Mouse (Mus musculus) midbrain, embryonic 12.5 days (tissue): ENCODE data around the gene Mtss1l. TPM values are rescaled to one million over a fixed set of nuclear protein-coding genes. Genes with fewer than 3 reads are reported as not detected.
A peak's percentile ranks its signal among the peaks of the same experiment; 100 is the strongest.

Source experiments
- ATAC-seq: fragments of 200-750 bp; cut with Nextera tagmentation; 2 replicates; pipeline ENCODE4 v1.8.0; 2017; ENCODE audit warnings: low read depth, moderate TSS enrichment, moderate library complexity; ENCODE audit not compliant: low FRiP score
- H3K27ac ChIP-seq: fragments of 300-500 bp; sonication (generic); replicated peaks from 2 replicates; pipeline ENCODE4 v1.5.1; 2016; ENCODE audit warnings: mild to moderate bottlenecking
- H3K27me3 ChIP-seq: fragments of 300-500 bp; sonication (generic); 2 replicates; pipeline ENCODE4 v1.6.1; 2016; ENCODE audit warnings: mild to moderate bottlenecking
- H3K36me3 ChIP-seq: fragments of 300-500 bp; sonication (generic); 2 replicates; pipeline ENCODE4 v1.6.1; 2016
- H3K4me1 ChIP-seq: fragments of 300-500 bp; sonication (generic); 2 replicates; pipeline ENCODE4 v1.6.1; 2016
- H3K4me2 ChIP-seq: fragments of 300-500 bp; sonication (generic); replicated peaks from 2 replicates; pipeline ENCODE4 v1.6.1; 2016; ENCODE audit warnings: mild to moderate bottlenecking, moderate library complexity
- H3K4me3 ChIP-seq: fragments of 300-500 bp; sonication (generic); 2 replicates; pipeline ENCODE4 v1.5.1; 2016; ENCODE audit warnings: mild to moderate bottlenecking
- H3K9ac ChIP-seq: fragments of 300-500 bp; sonication (generic); replicated peaks from 2 replicates; pipeline ENCODE4 v1.6.1; 2016; ENCODE audit warnings: mild to moderate bottlenecking, moderate library complexity
- H3K9me3 ChIP-seq: fragments of 300-500 bp; sonication (generic); 2 replicates; pipeline ENCODE4 v1.6.1; 2016; ENCODE audit warnings: mild to moderate bottlenecking
- WGBS: fragments of 180-500 bp; shearing (Covaris S2); methylation state at CpG from one replicate; pipeline ENCODE4 v1.1.7; 2016; 5-methylcytosine and 5-hydroxymethylcytosine counted together
- polyA plus RNA-seq: library from polyadenylated mRNA; unstranded; fragments of >200 nt; fragmentation: Nextera tagmentation; extraction: Ambion mirVana; gene quantifications from 2 replicates; pipeline ENCODE4 v1.2.1, GENCODE M21; 2016

The Mtss1l gene
- 10.5 and 10.6 TPM in 2 replicates for polyA plus RNA-seq

DNA sequence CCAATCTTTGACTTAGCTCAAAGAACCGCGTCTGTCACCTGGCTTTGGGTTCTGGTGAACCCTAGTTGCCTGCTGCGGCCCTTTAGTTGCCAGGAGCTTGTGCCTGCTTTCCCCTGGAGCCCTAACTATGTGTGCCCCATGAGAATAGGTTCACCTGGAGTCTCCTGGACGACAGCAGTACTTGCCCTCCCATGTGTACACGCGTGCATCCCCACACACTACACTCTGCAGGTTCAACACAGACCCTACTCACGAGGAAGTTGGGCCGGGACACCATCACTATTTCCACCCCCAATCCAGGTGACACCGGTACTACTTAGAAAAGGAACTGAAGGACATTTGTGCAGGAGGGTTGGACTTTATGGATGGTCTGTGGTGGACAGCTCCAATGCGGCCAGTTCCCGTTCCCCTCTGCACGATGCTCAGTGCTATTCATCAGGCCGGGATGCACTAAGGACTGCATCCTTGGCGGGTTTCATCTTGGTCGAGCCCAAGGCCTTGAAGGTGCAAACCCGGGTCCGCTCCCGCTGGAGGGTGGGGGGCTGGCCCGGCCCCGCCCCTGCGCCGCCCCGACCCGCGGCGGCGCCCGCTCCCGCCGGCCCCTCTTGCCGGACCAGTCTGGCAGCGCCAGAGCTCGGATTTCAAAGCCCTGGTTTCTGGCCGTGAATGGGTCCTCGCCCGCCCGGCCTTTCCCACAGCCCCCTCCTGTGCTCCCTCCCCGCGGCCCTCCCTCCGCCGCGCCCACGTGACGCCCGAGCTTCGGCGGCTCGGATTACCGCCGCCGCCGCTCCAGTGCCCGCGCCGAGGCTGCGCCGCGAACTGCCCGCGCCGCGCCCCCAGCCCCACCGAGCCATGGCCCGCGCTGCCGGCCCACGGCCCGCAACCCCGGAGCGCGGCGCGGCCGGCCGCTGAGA, at the start of gene Mtss1l:
TSS of gene Mtss1l (plus strand) at position 792 of the 914 bp plus-strand sequence.
- peak; percentile 88 for ATAC-seq

DNA sequence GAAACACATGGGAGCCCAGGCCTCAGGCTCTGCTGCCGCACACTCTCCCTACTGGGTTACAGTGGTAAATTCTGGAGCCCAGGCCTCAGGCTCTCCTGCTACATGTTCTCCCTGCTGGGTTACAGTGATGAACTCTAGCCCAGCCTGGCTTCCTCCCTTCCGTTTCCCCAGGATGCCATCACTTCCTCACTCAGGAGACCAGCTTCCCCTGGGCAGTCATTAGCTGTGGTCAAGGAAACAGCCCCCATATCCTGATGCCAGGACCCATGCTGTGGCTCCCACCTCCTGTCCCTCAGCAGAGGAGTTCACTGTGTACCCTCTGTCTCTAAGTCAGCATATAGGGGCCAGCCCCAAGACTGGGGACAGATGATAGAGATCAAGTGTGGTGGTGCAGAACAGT, 49.1 kb upstream of the Mtss1l start:
- no peaks in the 10 kb centered on the region for H3K27me3 ChIP-seq
- no peak for ATAC-seq
- H3K4me1 ChIP-seq = no peaks in the 10 kb centered on the region
- no peaks in the 10 kb centered on the region for H3K9me3 ChIP-seq
- H3K27ac ChIP-seq = no peak overlapping the region
- no peak overlapping the region for H3K9ac ChIP-seq
- WGBS = 79% methylated on average over 2 of the region's 2 CpGs
- H3K4me2 ChIP-seq = no peak overlapping the region
- H3K36me3 ChIP-seq = peaks cover 47% of the 10 kb centered on the region
- no peak overlapping the region for H3K4me3 ChIP-seq

More for the DNA sequence above, at the start of gene Mtss1l:
- no peaks in the 10 kb centered on the region for H3K9me3 ChIP-seq
- peaks cover 64% of the 10 kb centered on the region for H3K4me1 ChIP-seq
- no peaks in the 10 kb centered on the region for H3K27me3 ChIP-seq
- H3K4me2 ChIP-seq = peak within 1 kb of the TSS; percentile 77
- H3K4me3 ChIP-seq = peak within 1 kb of the TSS; percentile 77
- 0 out of 2 replicates have a peak, but pooled peaks cover 4% of the 10 kb centered on the region for H3K36me3 ChIP-seq
- peak within 1 kb of the TSS; percentile 92 for H3K9ac ChIP-seq
- peak within 1 kb of the TSS; percentile 90 for H3K27ac ChIP-seq
- WGBS = 4% methylated on average over 73 of the region's 75 CpGs

DNA sequence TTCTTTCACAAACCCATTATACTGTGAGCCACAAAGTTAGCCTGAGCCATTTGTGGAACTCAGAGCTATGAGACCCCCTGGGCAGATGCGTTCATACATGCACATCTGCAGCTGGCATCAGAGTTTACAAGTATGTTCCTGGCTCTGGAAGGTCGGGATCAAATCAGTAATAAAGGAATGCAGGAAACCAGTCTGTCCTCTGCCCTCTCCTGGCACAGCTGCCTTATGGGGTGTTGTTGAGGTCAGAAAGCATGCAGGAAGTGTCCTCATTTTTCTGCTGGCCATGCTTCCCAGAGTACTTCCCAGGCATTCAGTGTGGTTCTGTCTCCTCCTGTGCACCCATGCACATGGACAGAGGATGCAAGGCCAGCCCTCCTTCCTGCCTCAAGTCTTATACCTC, 48.1 kb upstream of the Mtss1l start:
- no peak overlapping the region for H3K9ac ChIP-seq
- H3K4me3 ChIP-seq = no peak overlapping the region
- H3K9me3 ChIP-seq = no peaks in the 10 kb centered on the region
- H3K4me2 ChIP-seq = no peak overlapping the region
- 87% methylated on average over 2 of the region's 2 CpGs for WGBS
- no peaks in the 10 kb centered on the region for H3K4me1 ChIP-seq
- H3K27me3 ChIP-seq = no peaks in the 10 kb centered on the region
- H3K36me3 ChIP-seq = peaks cover 57% of the 10 kb centered on the region
- H3K27ac ChIP-seq = no peak overlapping the region
- ATAC-seq = no peak

DNA sequence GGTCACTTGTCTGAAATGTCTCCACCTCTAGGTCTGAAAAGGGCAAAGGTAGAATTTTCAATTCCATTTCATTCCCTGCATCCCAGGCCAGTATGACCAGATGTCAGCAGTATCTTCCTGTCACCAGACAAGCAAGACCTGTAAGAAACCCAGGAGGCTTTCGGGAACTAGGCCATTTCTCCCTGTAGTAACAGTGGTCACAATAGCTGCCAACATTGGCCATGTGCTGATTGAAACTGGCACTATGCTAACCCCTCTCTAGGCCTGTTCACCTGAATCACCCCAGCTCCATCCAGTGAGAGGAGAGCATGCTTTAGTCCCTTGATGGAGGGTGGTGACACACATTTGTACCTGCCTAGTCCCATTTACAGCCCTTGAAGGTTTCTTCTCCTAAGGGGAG, 46.7 kb upstream of the Mtss1l start:
- H3K9ac ChIP-seq = no peak overlapping the region
- H3K4me3 ChIP-seq = no peak overlapping the region
- no peak overlapping the region for H3K27ac ChIP-seq
- H3K27me3 ChIP-seq = no peaks in the 10 kb centered on the region
- no peak overlapping the region for H3K4me2 ChIP-seq
- H3K9me3 ChIP-seq = no peaks in the 10 kb centered on the region
- WGBS = 94% methylated on average over 1 of the region's 1 CpGs
- ATAC-seq = no peak
- no peaks in the 10 kb centered on the region for H3K4me1 ChIP-seq
- peaks cover 60% of the 10 kb centered on the region for H3K36me3 ChIP-seq

DNA sequence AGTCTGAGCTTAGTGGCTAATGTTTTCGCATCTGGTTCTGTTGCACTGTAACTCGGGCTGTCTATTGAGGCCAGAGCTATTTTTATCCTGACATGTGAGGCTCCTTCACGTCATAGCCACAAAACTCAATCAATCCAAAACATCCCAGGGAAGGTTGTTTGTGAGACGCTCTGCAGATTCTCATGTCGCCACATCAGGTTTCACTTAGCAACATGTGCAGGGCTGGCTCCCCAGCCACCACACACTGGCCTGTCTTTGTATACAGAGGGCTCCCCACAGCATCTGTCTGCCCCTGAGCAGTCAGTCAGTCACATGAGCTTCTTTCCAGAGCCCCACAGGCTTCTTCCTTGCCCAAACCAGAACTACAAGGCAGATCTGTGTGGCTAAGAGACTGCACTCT, 44.6 kb upstream of the Mtss1l start:
- Histone ChIP-seq H3K27ac (no peak overlapping the region), H3K9ac (no peak overlapping the region), H3K4me1 (no peaks in the 10 kb centered on the region), H3K9me3 (no peaks in the 10 kb centered on the region), H3K27me3 (no peaks in the 10 kb centered on the region), H3K4me3 (no peak overlapping the region), H3K36me3 (peaks cover 47% of the 10 kb centered on the region), H3K4me2 (no peak overlapping the region)
- ATAC-seq = no peak
- 79% methylated on average over 5 of the region's 5 CpGs for WGBS

DNA sequence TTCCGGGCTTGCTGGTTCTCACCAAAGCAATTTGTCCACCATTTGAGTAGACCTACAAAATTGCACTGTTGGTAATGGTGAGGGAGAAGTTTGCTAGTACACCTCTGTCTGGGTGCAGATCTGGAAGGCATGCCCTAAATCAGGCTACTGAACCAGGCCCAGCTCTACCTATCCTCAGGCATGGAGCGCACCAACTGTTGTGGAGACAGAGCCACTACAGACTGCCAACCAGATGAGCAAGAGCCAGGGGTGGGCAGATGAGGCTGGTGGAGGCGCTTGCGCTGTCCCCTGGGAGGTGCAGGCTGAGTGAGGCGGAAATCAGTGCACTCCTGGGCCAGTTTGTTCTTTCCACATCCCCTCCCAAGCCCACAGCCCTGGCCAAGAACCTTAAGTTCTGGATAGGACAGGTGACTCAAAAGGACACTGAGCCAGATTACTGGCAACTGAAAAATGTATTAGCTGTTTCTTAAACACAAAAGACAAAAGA, 44.1 kb upstream of the Mtss1l start:
- WGBS = 89% methylated on average over 5 of the region's 5 CpGs
- 0 out of 2 replicates have a peak overlapping the region, but pooled peaks have one; percentile 6 for H3K27ac ChIP-seq
- H3K36me3 ChIP-seq = peaks cover 43% of the 10 kb centered on the region

DNA sequence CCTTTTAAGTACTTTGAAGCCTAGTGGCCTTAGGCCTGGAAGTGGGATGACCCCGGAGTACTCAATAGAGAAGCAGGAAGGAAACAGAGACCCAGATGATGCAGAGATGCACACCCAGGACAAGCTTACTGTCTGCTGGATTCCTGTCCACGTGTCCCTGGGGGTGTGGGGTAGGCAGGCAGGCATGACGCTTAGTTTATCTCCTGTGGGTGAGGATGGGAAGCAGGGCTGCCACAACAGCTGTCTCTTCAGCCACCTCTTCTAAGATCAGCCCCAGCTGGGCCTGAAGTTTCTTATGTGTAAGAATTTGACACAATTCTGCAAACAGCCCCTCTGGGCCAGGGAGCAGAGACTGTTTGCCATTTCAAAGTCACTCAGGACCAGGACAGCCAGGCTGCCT, 42.3 kb upstream of the Mtss1l start:
- Histone ChIP-seq H3K27ac (no peak overlapping the region), H3K36me3 (peaks cover 48% of the 10 kb centered on the region), H3K4me3 (no peak overlapping the region), H3K9ac (no peak overlapping the region), H3K4me1 (no peaks in the 10 kb centered on the region), H3K9me3 (no peaks in the 10 kb centered on the region), H3K27me3 (no peaks in the 10 kb centered on the region), H3K4me2 (no peak overlapping the region)
- 78% methylated on average over 3 of the region's 3 CpGs for WGBS
- ATAC-seq = no peak

More for the DNA sequence above, 44.1 kb upstream of the Mtss1l start:
- no peak for ATAC-seq
- H3K27me3 ChIP-seq = no peaks in the 10 kb centered on the region
- H3K9me3 ChIP-seq = no peaks in the 10 kb centered on the region
- H3K9ac ChIP-seq = no peak overlapping the region
- H3K4me2 ChIP-seq = no peak overlapping the region
- H3K4me3 ChIP-seq = no peak overlapping the region
- no peaks in the 10 kb centered on the region for H3K4me1 ChIP-seq

DNA sequence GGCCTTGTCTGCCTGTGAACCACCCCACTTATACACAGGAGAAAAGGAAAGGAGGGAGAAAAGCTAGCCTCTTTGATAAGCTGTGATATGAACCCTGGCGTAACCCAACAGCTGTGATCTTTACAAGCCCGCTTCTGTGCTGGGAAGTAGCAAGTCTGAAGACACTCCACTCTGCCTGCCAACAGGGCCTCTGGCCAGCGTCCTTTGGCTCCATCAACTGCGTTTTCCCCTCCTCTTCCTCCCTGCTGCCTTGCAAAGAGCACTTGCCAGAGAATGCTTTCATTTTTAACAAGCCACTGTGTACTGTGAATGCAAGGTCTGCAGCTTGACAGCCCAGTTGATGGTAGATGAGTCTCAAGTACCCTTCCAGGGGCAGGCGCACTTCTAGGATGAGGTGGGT, 33.5 kb upstream of the Mtss1l start:
- no peak overlapping the region for H3K27ac ChIP-seq
- no peaks in the 10 kb centered on the region for H3K4me1 ChIP-seq
- H3K4me3 ChIP-seq = no peak overlapping the region
- no peak for ATAC-seq
- peaks cover 57% of the 10 kb centered on the region for H3K36me3 ChIP-seq
- no peaks in the 10 kb centered on the region for H3K27me3 ChIP-seq
- H3K9me3 ChIP-seq = no peaks in the 10 kb centered on the region
- WGBS = 95% methylated on average over 5 of the region's 5 CpGs
- no peak overlapping the region for H3K9ac ChIP-seq
- no peak overlapping the region for H3K4me2 ChIP-seq

DNA sequence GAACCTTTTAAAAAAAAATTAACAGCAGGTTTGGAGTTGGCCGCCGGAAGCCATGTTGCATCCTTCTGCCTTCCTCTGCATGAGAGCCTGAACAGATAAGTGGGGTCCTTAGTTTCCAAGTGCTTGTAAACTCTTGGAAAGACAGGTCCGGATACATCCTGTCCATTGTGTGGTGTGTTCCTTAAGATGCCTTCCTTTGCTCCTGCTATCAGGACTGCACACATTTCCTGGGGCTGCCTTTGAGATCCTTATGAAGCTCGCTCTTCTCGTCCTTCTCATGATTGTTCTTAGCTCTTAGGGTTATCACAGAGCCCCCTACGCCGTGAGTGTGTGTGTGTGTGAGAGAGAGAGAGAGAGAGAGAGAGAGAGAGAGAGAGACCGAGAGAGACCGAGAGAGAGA, 31.3 kb upstream of the Mtss1l start:
- peaks cover 41% of the 10 kb centered on the region for H3K36me3 ChIP-seq
- 89% methylated on average over 9 of the region's 9 CpGs for WGBS

DNA sequence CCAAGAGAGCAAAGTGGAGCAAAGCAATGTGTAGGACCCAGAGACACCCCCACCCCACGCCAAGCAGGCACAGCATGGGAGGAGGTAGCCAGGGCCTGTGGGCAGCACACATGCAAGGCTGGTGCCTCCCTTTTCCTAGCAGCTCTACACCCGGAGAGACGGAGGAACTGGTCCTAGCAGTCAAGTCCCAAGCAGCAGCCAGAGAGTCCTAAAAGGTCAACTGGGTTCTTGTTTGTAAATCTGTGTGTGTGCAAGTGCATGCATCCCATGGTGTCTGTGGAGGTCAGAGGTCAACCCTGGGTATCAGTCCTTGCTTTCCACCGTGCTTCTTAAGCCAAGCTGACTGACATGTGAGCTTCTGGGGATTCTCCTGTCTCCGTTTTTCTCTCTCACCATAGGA, 27.1 kb upstream of the Mtss1l start:
- Histone ChIP-seq H3K4me3 (no peak overlapping the region), H3K9me3 (no peaks in the 10 kb centered on the region), H3K27me3 (no peaks in the 10 kb centered on the region), H3K27ac (no peak overlapping the region), H3K4me2 (no peak overlapping the region), H3K9ac (no peak overlapping the region), H3K36me3 (peaks cover 20% of the 10 kb centered on the region), H3K4me1 (no peaks in the 10 kb centered on the region)
- no peak for ATAC-seq
- 67% methylated on average over 5 of the region's 5 CpGs for WGBS

More for the DNA sequence above, 31.3 kb upstream of the Mtss1l start:
- H3K4me1 ChIP-seq = no peaks in the 10 kb centered on the region
- H3K27me3 ChIP-seq = no peaks in the 10 kb centered on the region
- no peaks in the 10 kb centered on the region for H3K9me3 ChIP-seq
- H3K4me3 ChIP-seq = no peak overlapping the region
- H3K27ac ChIP-seq = no peak overlapping the region
- ATAC-seq = no peak
- no peak overlapping the region for H3K4me2 ChIP-seq
- no peak overlapping the region for H3K9ac ChIP-seq

DNA sequence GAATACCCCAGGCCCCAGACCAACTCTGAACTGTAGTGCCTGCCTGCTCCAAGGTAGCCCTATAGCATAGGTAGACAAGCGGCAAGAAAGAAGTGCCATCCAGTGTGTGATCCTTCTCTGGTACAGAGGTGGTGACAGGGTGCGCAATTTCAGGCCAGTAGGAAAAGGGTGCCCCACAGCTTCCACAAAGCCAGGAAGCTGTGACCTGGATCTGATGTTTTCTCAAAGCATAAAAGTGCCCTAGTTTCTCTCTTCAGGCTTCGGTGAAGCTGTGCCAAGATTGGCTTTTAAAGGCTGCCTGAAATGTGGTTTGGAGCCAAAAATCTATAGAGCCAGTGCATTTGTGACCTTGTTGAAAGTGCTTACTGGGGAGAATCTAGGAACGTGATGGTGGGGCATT, 26.4 kb upstream of the Mtss1l start:
- H3K27ac ChIP-seq = no peak overlapping the region

DNA sequence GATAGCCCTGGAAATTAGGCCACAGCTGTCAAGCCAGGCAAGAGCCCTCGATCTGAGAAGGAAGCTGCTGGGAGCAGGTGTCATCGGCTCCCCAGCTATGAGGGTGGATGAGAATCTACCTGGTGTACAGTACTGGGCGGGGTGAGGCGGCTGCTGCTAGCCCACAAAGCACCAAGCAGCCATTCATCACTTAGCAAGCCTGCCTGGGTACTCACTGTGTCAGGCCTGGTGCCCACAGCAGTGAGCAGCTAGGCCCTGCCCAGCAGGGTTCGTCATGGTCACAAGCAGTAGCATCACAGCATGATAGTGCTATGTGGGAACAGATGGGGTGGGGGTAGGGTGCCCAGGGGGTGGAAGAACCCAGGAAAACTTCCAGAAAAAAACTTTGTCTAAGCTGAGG, 25.8 kb upstream of the Mtss1l start:
- no peak overlapping the region for H3K9ac ChIP-seq
- H3K27ac ChIP-seq = no peak overlapping the region
- 95% methylated on average over 5 of the region's 5 CpGs for WGBS

More for the DNA sequence above, 26.4 kb upstream of the Mtss1l start:
- Histone ChIP-seq H3K36me3 (peaks cover 22% of the 10 kb centered on the region), H3K4me2 (no peak overlapping the region), H3K4me3 (no peak overlapping the region), H3K4me1 (no peaks in the 10 kb centered on the region), H3K9me3 (no peaks in the 10 kb centered on the region), H3K27me3 (no peaks in the 10 kb centered on the region), H3K9ac (no peak overlapping the region)
- WGBS = 86% methylated on average over 4 of the region's 4 CpGs
- ATAC-seq = no peak

More for the DNA sequence above, 25.8 kb upstream of the Mtss1l start:
- Histone ChIP-seq H3K4me2 (no peak overlapping the region), H3K36me3 (peaks cover 22% of the 10 kb centered on the region), H3K27me3 (no peaks in the 10 kb centered on the region), H3K9me3 (no peaks in the 10 kb centered on the region), H3K4me3 (no peak overlapping the region), H3K4me1 (no peaks in the 10 kb centered on the region)
- ATAC-seq = no peak
